Mouse (Mus musculus): ENCODE results near the gene Isca2.

Isca2 gene

GRCm38 (mm10) chr12:84774376-84774775 lies 1.3 kb downstream of the Isca2 start:
- peak; percentile 64 for DNase-seq

GRCm38 (mm10) chr12:84776229-84776628 lies 3.2 kb downstream of the Isca2 start:
- no peak for DNase-seq

- peak; percentile 92 for DNase-seq
Observed at GRCm38 (mm10) chr12:84784604-84785381, 11.7 kb downstream of the Isca2 start.

- DNase-seq, result no peak
Observed at GRCm38 (mm10) chr12:84786091-84786490, 13.0 kb downstream of the Isca2 start.

- DNase-seq, result no peak
Observed at GRCm38 (mm10) chr12:84790853-84791252, 17.8 kb downstream of the Isca2 start.

GRCm38 (mm10) chr12:84792629-84793028 lies 19.6 kb downstream of the Isca2 start:
- DNase-seq, result no peak

GRCm38 (mm10) chr12:84794647-84795046 lies 21.6 kb downstream of the Isca2 start:
- no peak for DNase-seq

GRCm38 (mm10) chr12:84799086-84799485 lies 26.0 kb downstream of the Isca2 start:
- DNase-seq, result no peak

- DNase-seq, result no peak
Observed at GRCm38 (mm10) chr12:84800419-84800818, 27.4 kb downstream of the Isca2 start.

- no peak for DNase-seq
Observed at GRCm38 (mm10) chr12:84801532-84802110, 28.6 kb downstream of the Isca2 start.

GRCm38 (mm10) chr12:84802625-84803024 lies 29.6 kb downstream of the Isca2 start:
- no peak for DNase-seq

- no peak for DNase-seq
Observed at GRCm38 (mm10) chr12:84805228-84805842, 32.3 kb downstream of the Isca2 start.

GRCm38 (mm10) chr12:84806010-84806409 lies 33.0 kb downstream of the Isca2 start:
- DNase-seq, result no peak

GRCm38 (mm10) chr12:84806726-84807125 lies 33.7 kb downstream of the Isca2 start:
- DNase-seq, result no peak

GRCm38 (mm10) chr12:84807351-84807750 lies 34.3 kb downstream of the Isca2 start:
- no peak for DNase-seq

- DNase-seq, result no peak
Observed at GRCm38 (mm10) chr12:84809033-84809432, 36.0 kb downstream of the Isca2 start.

- DNase-seq, result no peak
Observed at GRCm38 (mm10) chr12:84810810-84811209, 37.8 kb downstream of the Isca2 start.

GRCm38 (mm10) chr12:84811510-84811909 lies 38.5 kb downstream of the Isca2 start:
- no peak for DNase-seq

- peak; percentile 26 for DNase-seq
Observed at GRCm38 (mm10) chr12:84812004-84812403, 39.0 kb downstream of the Isca2 start.

- DNase-seq, result no peak
Observed at GRCm38 (mm10) chr12:84813773-84814172, 40.7 kb downstream of the Isca2 start.

GRCm38 (mm10) chr12:84814663-84815325 lies 41.7 kb downstream of the Isca2 start:
- DNase-seq, result no peak

- DNase-seq, result peak; percentile 58
Observed at GRCm38 (mm10) chr12:84818496-84818895, 45.4 kb downstream of the Isca2 start.
